Mouse (Mus musculus): Measurements from ENCODE around the gene Ndufs8. TPM values are rescaled to one million over a fixed set of nuclear protein-coding genes. Genes with fewer than 3 reads are reported as not detected.
"Not testable (repeated sequence)": the region's sequence is repeated elsewhere in the genome, so short reads cannot be mapped to it uniquely, and the experiment has no call there.

Gene Ndufs8
- 308 and 330 TPM in 2 replicates for polyA plus RNA-seq (2015; fragmentation: Nextera tagmentation; extraction: Ambion mirVana)

GRCm38 (mm10) chr19:3912337-3913204, at the start of gene Ndufs8:
Gene Ndufs8, minus strand, starts transcription at chr19:3912774.
- Histone ChIP-seq H3K9me3 (replicated peaks) (no peaks in the 10 kb centered on the region), H3K9ac (replicated peaks) (peak within 1 kb of the TSS; percentile 61), H3K27me3 (replicated peaks) (no peaks in the 10 kb centered on the region), H3K36me3 (peaks cover 29% of the 10 kb centered on the region), H3K4me3 (replicated peaks) (peak within 1 kb of the TSS; percentile 75), H3K4me2 (peak within 1 kb of the TSS; percentile 89), H3K27ac (replicated peaks) (peak within 1 kb of the TSS; percentile 84), H3K4me1 (peaks cover 30% of the 10 kb centered on the region)
- peak; percentile 97 for ATAC-seq (ENCODE audit: low FRiP score)
- WGBS, result under 1% methylated on average over 43 of the region's 43 CpGs

GRCm38 (mm10) chr19:3961805-3962204, 49.2 kb upstream of the Ndufs8 start:
- H3K4me3 ChIP-seq (replicated peaks); H3K27ac ChIP-seq (replicated peaks); H3K4me2 ChIP-seq; H3K4me1 ChIP-seq; H3K27me3 ChIP-seq (replicated peaks); ATAC-seq (ENCODE audit: low FRiP score); H3K9me3 ChIP-seq (replicated peaks); H3K9ac ChIP-seq (replicated peaks); H3K36me3 ChIP-seq: not testable (repeated sequence)
- WGBS, result 89% methylated on average over 6 of the region's 6 CpGs

- no peak for ATAC-seq (ENCODE audit: low FRiP score)
- Histone ChIP-seq H3K4me2 (no peak overlapping the region), H3K4me1 (no peaks in the 10 kb centered on the region), H3K9ac (replicated peaks) (no peak overlapping the region), H3K27ac (replicated peaks) (no peak overlapping the region), H3K36me3 (no peaks in the 10 kb centered on the region), H3K4me3 (replicated peaks) (no peak overlapping the region), H3K27me3 (replicated peaks) (no peaks in the 10 kb centered on the region), H3K9me3 (replicated peaks) (no peaks in the 10 kb centered on the region)
- 83% methylated on average over 5 of the region's 5 CpGs for WGBS
These were observed 47.6 kb upstream of the Ndufs8 start for GRCm38 (mm10) chr19:3960211-3960610.

GRCm38 (mm10) chr19:3959030-3959429, 46.5 kb upstream of the Ndufs8 start:
- Histone ChIP-seq H3K4me3 (replicated peaks) (no peak overlapping the region), H3K4me1 (no peaks in the 10 kb centered on the region), H3K27me3 (replicated peaks) (no peaks in the 10 kb centered on the region), H3K27ac (replicated peaks) (no peak overlapping the region), H3K9ac (replicated peaks) (no peak overlapping the region), H3K9me3 (replicated peaks) (no peaks in the 10 kb centered on the region), H3K4me2 (no peak overlapping the region), H3K36me3 (no peaks in the 10 kb centered on the region)
- ATAC-seq (ENCODE audit: low FRiP score), result no peak

DNA sequence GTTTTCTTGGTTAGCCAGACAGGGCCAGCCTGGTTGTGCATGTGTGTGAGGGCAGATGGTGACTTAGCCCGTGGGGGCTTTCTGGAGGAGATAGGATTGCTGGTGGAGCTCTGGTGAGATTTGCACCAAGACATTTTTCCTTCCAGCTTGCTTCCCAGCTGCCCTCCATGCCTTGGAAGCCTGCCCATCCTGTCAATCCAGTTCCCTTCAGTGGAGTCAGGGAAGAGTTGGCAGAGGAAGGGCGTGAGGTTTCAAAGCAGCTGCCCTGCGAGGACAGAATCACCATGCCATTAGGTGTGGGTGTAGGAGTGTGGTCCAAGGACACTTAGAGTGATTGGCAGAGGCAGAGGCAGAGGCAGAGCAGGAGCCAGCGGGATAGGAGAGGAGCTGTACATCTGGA, 45.9 kb upstream of the Ndufs8 start, which contains the start of gene Aldh3b3:
Gene Aldh3b3, plus strand, starts transcription at position 176 of the 400 bp plus-strand sequence.
- Histone ChIP-seq H3K36me3 (no peaks in the 10 kb centered on the region), H3K27ac (replicated peaks) (no peak within 1 kb of the TSS), H3K9me3 (replicated peaks) (no peaks in the 10 kb centered on the region), H3K4me2 (no peak within 1 kb of the TSS), H3K27me3 (replicated peaks) (no peaks in the 10 kb centered on the region), H3K9ac (replicated peaks) (no peak within 1 kb of the TSS), H3K4me3 (replicated peaks) (no peak within 1 kb of the TSS), H3K4me1 (no peaks in the 10 kb centered on the region)
- ATAC-seq (ENCODE audit: low FRiP score), result no peak
- 74% methylated on average over 4 of the region's 4 CpGs for WGBS

DNA sequence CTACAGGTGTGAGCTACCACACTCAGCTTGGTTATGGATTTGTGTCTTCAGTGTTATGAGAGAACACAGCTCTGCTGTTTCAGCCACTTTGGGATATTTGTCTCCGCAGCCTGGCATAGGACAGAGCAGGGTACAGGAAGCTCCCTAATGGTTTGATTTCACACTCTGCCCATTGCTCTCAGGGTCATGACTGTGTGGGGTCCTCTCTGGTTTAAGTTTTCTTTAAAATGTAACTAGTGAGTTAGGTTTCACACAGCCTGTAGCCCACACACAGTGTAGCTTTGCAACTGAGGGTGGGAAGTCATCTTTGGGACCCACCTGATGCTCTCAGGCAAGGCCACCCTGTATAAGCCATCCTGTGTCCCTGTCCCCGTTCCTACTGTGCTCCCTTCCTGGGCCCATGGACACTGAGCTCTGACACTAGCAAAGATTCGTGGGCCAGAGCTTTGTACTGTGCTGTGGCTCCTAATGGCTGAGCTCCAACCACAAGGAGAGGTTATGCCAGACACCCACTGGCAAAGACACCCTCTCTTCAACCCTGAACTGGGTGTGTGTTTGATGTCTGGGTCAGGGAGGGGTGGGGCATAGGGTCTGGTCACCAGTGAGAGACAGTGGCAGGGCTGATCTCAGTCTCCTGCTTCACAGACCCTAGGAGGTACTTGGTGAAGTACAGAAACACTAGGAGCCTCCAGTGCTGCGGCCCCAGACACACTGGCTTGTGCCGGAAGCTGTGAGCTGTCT, 44.9 kb upstream of the Ndufs8 start:
- not testable (repeated sequence) for H3K4me2 ChIP-seq; H3K36me3 ChIP-seq; ATAC-seq (ENCODE audit: low FRiP score); H3K4me1 ChIP-seq; H3K4me3 ChIP-seq (replicated peaks); H3K9ac ChIP-seq (replicated peaks); H3K27ac ChIP-seq (replicated peaks); H3K27me3 ChIP-seq (replicated peaks); H3K9me3 ChIP-seq (replicated peaks)
- WGBS, result 77% methylated on average over 5 of the region's 5 CpGs

DNA sequence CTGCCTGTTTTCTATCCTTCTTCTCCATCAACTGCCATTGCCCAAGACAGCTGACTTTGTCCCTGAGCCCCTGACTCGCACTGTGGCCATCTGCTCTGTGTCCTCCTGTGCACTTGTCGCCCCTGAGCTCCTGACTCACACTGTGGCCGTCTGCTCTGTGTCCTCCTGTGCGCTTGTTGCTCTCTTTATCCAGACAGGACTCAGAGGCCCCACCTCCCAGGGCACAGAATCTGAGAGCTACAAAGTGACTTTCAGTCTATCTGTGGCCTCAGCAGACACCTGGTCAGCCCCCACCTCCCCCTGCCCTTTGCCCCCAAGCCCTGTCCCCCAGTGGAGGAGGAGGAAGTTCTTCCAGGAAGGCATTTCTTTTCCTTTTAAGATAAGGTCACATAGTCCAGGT, 43.2 kb upstream of the Ndufs8 start:
- Histone ChIP-seq H3K27me3 (replicated peaks) (no peaks in the 10 kb centered on the region), H3K27ac (replicated peaks) (no peak overlapping the region), H3K9ac (replicated peaks) (no peak overlapping the region), H3K4me2 (no peak overlapping the region), H3K36me3 (no peaks in the 10 kb centered on the region), H3K9me3 (replicated peaks) (no peaks in the 10 kb centered on the region), H3K4me3 (replicated peaks) (no peak overlapping the region), H3K4me1 (no peaks in the 10 kb centered on the region)
- ATAC-seq (ENCODE audit: low FRiP score), result no peak
- WGBS, result 64% methylated on average over 4 of the region's 4 CpGs

DNA sequence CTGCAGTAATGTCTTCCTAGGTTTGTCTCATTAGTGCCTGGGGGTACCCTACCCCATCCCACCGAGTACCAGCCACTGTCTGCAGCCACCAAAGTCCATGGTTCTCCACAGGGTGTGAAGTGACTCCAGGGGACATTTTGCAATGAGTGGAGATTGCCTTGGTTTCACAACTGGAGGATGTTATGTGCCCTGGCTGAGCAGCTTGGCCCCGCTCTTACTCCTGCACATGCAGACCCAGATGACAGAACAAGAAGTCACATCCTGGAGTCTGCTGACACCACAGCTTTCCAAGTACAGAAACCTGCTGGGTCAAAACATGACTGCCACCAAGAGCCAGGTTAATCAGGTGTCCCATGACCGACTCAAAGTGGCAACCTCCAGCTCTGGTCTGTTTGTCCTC, 42.5 kb upstream of the Ndufs8 start:
- Histone ChIP-seq H3K4me3 (replicated peaks) (no peak overlapping the region), H3K27ac (replicated peaks) (no peak overlapping the region), H3K9me3 (replicated peaks) (no peaks in the 10 kb centered on the region), H3K36me3 (no peaks in the 10 kb centered on the region), H3K4me2 (no peak overlapping the region), H3K27me3 (replicated peaks) (no peaks in the 10 kb centered on the region), H3K9ac (replicated peaks) (no peak overlapping the region), H3K4me1 (no peaks in the 10 kb centered on the region)
- 89% methylated on average over 3 of the region's 3 CpGs for WGBS
- ATAC-seq (ENCODE audit: low FRiP score), result no peak

GRCm38 (mm10) chr19:3952099-3952498, 39.5 kb upstream of the Ndufs8 start:
- H3K9ac ChIP-seq (replicated peaks), result no peak overlapping the region
- H3K4me3 ChIP-seq (replicated peaks), result no peak overlapping the region
- no peaks in the 10 kb centered on the region for H3K4me1 ChIP-seq
- no peaks in the 10 kb centered on the region for H3K36me3 ChIP-seq
- no peaks in the 10 kb centered on the region for H3K27me3 ChIP-seq (replicated peaks)
- 60% methylated on average over 1 of the region's 1 CpGs for WGBS
- no peak for ATAC-seq (ENCODE audit: low FRiP score)
- H3K4me2 ChIP-seq, result no peak overlapping the region
- no peak overlapping the region for H3K27ac ChIP-seq (replicated peaks)
- no peaks in the 10 kb centered on the region for H3K9me3 ChIP-seq (replicated peaks)

- no peaks in the 10 kb centered on the region for H3K27me3 ChIP-seq (replicated peaks)
- no peaks in the 10 kb centered on the region for H3K4me1 ChIP-seq
- H3K27ac ChIP-seq (replicated peaks), result no peak overlapping the region
- no peak overlapping the region for H3K4me2 ChIP-seq
- no peaks in the 10 kb centered on the region for H3K9me3 ChIP-seq (replicated peaks)
- ATAC-seq (ENCODE audit: low FRiP score), result no peak
- H3K36me3 ChIP-seq, result no peaks in the 10 kb centered on the region
- H3K4me3 ChIP-seq (replicated peaks), result no peak overlapping the region
- no peak overlapping the region for H3K9ac ChIP-seq (replicated peaks)
These were observed 38.9 kb upstream of the Ndufs8 start for GRCm38 (mm10) chr19:3951461-3951860.

- H3K4me1 ChIP-seq, result no peaks in the 10 kb centered on the region
- whole genome bisulfite sequencing, result 81% methylated on average over 3 of the region's 3 CpGs
- no peaks in the 10 kb centered on the region for H3K36me3 ChIP-seq
- H3K9ac ChIP-seq (replicated peaks), result no peak overlapping the region
- ATAC-seq (ENCODE audit: low FRiP score), result no peak
- no peak overlapping the region for H3K4me2 ChIP-seq
- H3K27me3 ChIP-seq (replicated peaks), result no peaks in the 10 kb centered on the region
- no peaks in the 10 kb centered on the region for H3K9me3 ChIP-seq (replicated peaks)
- H3K4me3 ChIP-seq (replicated peaks), result no peak overlapping the region
- H3K27ac ChIP-seq (replicated peaks), result no peak overlapping the region
These were observed 37.8 kb upstream of the Ndufs8 start for GRCm38 (mm10) chr19:3950331-3950730.

DNA sequence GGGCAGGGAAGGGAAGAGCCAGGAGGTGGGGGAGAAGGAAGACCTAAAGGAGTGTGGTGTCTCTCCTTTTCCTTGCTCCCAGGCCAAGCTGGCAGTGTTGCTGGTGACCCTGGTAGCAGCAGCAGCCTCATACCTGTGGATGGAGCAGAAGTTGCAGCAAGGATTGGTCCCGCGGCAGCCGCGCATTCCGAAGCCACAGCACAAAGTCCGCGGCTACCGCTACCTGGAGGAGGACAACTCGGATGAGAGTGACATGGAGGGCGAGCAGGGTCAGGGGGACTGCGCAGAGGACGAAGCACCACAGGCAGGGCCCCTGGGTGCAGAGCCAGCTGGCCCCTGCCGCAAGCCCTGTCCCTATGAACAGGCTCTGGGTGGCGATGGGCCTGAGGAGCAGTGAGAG, 36.0 kb upstream of the Ndufs8 start:
- Histone ChIP-seq H3K4me2 (no peak overlapping the region), H3K4me1 (no peaks in the 10 kb centered on the region), H3K27me3 (replicated peaks) (peaks cover 7% of the 10 kb centered on the region; the same call in 1 of the 2 replicates), H3K9me3 (replicated peaks) (no peaks in the 10 kb centered on the region), H3K9ac (replicated peaks) (no peak overlapping the region), H3K36me3 (no peaks in the 10 kb centered on the region), H3K27ac (replicated peaks) (no peak overlapping the region), H3K4me3 (replicated peaks) (no peak overlapping the region)
- no peak for ATAC-seq (ENCODE audit: low FRiP score)
- WGBS, result 69% methylated on average over 14 of the region's 14 CpGs

All from neural tube, embryonic 15.5 days (tissue).